Mouse (Mus musculus) gastrocnemius, postnatal 4 days (tissue): ENCODE measurements around the gene Ncbp2. TPM values are rescaled to one million over a fixed set of nuclear protein-coding genes. Genes with fewer than 3 reads are reported as not detected.
"Not testable (repeated sequence)": the region's sequence is repeated elsewhere in the genome, so short reads cannot be mapped to it uniquely, and the experiment has no call there.

Experiments
- DNase-seq, 2 experiments: peaks; one replicate each; pipeline ENCODE4 v3.0.0; 2021 to 2022; ENCODE audit warnings: low spot score in 2 of 2, mixed read lengths in 2 of 2
- total RNA-seq, 2 experiments: library from RNA; stranded (reverse); gene quantifications; 2 replicates each; pipeline ENCODE4 v1.2.3; 2021

Gene Ncbp2
- total RNA-seq, 2 experiments from 2014 or later, result 33.2 to 35.1 TPM

DNA sequence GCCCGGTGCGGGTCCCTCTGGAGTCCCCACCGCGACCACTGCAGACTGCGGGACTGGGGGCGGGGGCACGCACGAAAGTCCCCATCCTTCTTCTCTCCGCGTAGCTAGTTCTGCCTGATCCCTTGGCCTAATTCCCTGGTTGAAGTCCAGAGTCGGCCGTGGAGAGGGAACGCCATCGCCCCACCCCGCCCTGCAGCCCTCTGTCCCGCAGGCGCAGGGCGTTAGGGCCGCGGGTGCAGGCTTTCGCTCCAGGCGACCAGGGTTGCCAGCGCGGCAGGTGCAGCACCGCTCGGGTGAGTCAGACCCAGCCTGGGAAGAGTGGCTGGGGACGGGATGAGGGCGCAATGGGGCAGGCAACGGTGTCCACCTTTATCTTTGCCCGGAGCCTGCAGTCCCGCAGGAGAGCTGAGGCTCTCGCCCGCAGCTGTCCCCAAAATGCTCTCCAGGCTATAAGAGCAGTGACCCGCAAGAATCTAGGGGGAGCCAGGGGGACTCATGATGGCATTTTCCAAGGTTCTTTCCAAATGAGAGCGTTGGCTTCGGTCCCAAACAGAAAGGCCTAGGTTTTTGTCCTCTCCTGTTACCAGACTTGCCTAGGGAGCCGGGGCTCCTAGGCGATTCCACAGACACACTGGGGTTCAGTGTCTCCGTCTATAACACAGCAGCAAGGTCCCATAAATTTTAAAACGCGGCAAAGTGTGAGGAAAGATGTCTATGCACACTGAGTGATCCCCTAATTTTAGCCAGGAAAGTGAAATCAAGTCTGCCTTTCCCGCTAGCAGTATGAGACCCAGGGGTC lies 14.4 kb upstream of the Ncbp2 start, which contains the start of gene Pigz:
Gene Pigz (plus strand): TSS at position 101 of the 799 bp plus-strand sequence.
- peak; percentile 60 to 79 for DNase-seq

DNA sequence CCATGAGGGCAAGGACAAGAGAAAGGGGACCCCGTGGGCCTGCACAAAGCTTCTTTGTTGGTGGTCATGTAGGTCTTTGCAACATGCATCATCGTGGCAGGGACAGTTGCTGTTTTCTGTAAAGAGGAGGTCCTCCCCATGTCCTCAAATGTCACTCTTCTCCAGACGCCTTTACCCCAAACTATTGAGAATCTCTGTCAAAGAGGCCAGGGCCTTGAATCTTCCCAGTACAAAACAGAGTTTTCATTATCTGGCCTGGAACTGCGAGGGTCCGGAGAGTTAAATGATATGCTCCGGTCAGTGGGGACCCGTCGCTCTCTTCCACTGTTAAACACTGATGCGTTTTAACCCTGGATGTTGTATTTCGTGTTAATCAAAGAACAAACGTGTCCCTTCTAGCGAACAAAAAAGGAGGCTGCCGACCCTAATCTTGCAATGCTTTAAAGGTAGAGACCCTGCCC lies 13.7 kb upstream of the Ncbp2 start:
- no peak for DNase-seq

GRCm38 (mm10) chr16:31935091-31935979 lies 13.0 kb upstream of the Ncbp2 start:
- no peak for DNase-seq

GRCm38 (mm10) chr16:31936568-31936967 lies 11.7 kb upstream of the Ncbp2 start:
- DNase-seq, result no peak

DNA sequence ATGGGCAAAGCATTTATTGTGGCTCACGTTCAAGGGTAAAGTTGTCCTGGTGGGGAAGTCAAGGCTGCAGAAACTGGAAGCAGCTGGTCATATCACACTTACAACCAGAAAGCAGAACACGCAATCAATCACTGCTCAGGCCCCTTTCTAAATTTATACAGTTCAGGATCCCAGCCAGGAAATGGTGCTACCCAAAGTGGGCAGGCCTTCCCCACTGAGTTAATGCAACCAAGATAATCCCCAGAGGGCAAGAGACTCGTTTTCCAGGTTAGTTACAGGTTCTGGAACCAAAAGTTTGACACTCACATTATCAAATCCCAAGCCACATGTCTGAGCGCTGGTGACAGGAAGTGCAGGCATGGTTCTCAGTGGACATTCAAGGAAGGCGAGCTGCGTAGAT lies 9.5 kb upstream of the Ncbp2 start:
- DNase-seq, result peak in 1 of 2 experiments; percentile 7

DNA sequence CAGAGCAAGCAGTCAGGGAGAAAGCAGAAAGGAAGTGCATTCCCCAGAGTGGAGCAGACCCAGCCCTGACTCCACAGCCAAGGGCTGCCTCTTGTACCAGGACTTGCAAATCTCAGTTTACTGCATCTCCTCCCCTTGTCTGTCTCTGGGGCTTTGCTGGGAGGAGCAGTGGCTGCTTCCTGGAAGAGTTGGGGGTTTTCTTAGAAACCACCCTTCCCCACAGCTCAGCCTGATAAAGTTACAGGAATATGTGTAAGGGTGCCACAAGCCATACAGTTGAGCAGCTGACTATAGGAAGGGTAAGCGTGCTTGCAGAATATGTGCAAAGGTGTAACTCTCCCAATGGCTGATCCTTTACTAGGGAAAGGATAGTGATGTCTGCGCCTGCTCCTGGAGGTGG lies 7.7 kb upstream of the Ncbp2 start:
- no peak for DNase-seq

DNA sequence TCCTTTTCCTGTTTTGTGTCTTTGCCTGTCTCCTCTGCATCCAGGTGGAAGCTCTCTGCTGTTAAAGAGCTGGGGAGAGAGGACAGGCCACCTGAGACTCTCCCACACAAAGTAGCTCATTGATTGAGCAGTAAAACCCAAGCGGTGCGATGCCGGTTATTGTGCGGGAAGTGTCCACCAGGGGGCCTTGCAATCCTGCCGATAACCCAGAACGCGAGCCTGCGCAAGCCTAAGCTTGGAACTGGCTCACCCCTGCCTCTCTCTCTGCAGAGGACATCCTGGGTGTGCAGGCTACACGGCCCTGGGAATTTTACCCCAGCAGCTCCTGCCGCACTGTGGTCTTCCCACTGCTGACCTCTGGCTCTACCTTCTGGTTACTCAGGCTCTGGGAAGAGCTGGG lies 4.3 kb upstream of the Ncbp2 start:
- DNase-seq, result peak; percentile 60 to 79

- DNase-seq, result peak in 1 of 2 experiments; percentile 8
These were observed 3.5 kb upstream of the Ncbp2 start for GRCm38 (mm10) chr16:31944698-31945255.

- peak in 1 of 2 experiments; percentile 6 for DNase-seq
These were observed 2.9 kb upstream of the Ncbp2 start for GRCm38 (mm10) chr16:31945372-31945771.

DNA sequence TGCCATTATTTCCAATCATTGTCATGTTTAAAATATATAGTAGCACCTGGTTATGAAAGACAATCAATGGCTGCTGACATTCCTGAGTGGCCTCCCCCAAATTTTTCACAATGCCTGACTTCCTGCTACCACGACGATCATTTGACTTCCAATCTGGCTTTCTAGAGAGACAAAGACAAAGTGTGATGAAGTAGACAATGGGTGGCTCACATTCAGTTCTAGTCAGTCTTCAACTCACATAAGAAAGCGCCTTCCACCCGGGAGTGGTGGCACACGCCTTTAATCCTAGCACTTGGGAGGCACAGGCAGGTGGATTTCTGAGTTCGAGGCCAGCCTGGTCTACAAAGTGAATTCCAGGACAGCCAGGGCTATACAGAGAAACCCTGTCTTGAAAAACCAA lies 2.3 kb upstream of the Ncbp2 start:
- DNase-seq, result not testable (repeated sequence)

- no peak for DNase-seq
These were observed 980 bp upstream of the Ncbp2 start for GRCm38 (mm10) chr16:31947333-31947732.

GRCm38 (mm10) chr16:31947901-31948316 lies 404 bp upstream of the Ncbp2 start:
- no peak for DNase-seq

DNA sequence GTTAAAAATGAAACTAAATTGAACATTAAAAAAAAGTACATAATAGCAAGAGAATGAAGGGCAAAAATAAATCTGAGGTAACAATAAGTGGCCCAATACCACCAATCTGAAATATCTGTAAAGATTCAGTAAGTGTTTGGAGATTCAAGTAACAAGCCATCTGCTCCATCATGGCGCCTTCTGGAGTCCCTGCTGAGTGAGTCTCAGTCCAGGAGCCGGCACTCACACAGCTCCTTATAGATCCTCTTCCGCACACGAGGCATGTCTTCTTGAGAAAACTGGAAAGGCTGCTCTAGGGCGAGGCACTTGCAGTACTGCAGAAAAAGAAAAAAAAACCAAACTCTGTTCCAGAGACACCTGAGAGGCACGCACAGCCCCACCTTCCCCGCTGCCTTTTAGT lies 14.9 kb downstream of the Ncbp2 start:
- DNase-seq, result no peak

DNA sequence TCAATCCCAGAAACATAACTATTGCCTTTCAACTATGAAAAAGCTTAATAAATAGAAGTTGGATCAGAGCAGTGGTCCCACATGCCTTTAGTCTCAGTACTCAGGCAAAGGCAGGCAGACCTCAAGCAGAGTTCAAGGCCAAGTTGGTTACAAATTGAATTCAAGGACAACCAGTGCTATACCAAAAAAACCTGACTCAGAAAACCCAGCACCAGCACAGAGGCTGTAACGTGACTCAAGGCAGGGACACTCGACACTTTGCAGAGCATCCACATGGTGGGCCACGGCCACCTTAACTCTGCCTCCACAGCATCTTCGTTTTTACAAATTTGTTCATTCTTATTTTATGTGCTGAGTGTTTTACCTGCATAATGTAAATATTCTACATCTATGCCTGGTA lies 26.9 kb downstream of the Ncbp2 start:
- DNase-seq, result no peak

DNA sequence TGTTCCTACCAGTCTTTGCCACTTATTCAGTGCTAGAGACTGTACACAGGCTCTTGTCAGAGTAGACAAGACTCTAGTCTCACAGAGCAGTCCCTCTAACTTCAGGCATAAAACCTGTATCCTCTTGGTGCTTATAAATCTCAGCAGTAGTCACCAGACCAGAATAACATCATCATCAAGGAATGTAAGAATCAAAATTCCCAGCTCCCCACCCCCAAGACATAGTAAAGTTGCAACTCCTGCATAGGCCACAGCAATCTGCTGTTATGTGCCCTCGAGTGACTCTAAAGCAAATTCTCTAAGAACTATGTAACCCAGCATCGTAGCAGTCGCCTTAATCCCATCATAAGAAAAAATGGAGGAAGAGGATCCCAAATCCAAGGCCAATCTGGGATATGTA lies 31.2 kb downstream of the Ncbp2 start:
- no peak for DNase-seq

GRCm38 (mm10) chr16:31980946-31981345 lies 32.6 kb downstream of the Ncbp2 start:
- DNase-seq, result no peak

GRCm38 (mm10) chr16:31992039-31992438 lies 43.7 kb downstream of the Ncbp2 start:
- no peak for DNase-seq

DNA sequence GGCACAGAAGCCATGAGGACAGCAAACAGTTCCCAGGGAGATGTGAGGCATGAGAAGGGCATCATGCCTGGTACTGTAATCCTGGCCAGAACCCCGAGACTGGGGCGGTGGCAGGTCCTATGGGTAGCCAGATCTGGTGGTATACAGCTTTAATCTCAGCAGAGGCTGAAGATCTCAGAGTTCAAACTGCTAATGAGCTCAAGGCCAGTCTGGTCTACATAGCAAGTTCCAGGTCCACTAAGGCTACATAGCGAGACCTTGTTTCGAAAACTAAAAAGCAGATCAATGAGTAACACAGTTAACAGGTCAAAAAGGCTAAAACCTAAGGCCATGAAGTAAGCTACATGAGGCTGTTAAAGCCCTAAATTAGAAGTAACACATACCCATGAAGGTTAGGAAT lies 44.9 kb downstream of the Ncbp2 start:
- DNase-seq, result no peak

GRCm38 (mm10) chr16:31993946-31994345 lies 45.6 kb downstream of the Ncbp2 start:
- no peak for DNase-seq

DNA sequence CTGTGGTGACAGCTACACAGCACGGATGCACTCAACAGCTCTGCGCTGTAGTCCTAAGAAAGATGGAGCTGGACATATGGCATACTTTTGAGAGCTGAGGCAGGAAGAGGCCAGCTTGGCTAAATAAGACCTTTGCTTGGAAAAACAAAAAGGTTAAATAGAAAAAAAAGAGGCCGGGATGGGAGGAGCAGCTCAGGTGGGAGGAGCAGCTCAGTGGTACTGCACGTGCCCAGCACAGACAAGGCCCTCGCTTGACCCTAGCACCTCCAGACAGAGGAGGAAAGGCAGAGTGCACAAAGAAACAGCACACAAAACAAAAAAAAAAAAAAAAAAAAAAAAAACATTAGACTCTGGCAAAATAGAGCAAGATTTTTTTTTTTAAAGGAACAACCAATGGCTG lies 48.1 kb downstream of the Ncbp2 start:
- no peak for DNase-seq
